ENCODE assay signal across 15 mouse cellular contexts in the genomic region with DNA sequence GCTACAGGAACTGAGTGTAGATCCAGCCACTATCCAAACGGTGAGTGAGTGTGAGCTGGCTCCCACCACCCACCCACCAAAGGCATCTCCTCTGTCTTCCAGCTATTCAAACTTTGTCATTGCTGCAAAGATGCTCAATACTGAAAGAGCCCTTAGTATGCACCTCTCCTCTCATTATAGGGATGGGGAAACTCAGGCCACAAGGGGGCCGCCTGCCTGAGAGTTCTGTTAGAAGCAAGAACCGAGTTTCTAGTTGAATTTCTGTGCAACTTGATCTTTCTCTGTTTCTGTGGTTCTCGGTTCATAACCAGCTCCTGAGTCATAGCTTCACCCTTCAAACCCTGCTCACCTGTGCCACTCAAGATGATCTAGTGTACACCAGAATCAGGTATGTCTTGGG. TPM values are rescaled to one million over a fixed set of nuclear protein-coding genes. Genes with fewer than 3 reads are reported as not detected.
DNase-seq lines count a peak whose midpoint lies in the region; ATAC-seq and TF ChIP-seq lines count a peak whose summit lies in the region.
"Had no signal": no experiment of that assay in that cellular context is flagged by ENCODE, and none has a peak within 500 bp of the region (broad histone marks: within the 10 kb centered on the region; RNA-seq: fewer than 3 reads in every experiment).

No protein-coding gene starts in this region.

- H3K4me1 ChIP-seq in hindbrain, embryonic 10.5 days (replicated peaks) = peaks cover 42% of the 10 kb centered on the region
- H3K4me1 ChIP-seq in hindbrain, embryonic 13.5 days (replicated peaks) = peaks cover 13% of the 10 kb centered on the region
- H3K4me1 ChIP-seq in liver, embryonic 14.5 days (replicated peaks; ENCODE audit: control insufficient read depth in 2 of 2, insufficient read depth in 2 of 2, low read length in 1 of 2) = peaks cover 17 to 18% of the 10 kb centered on the region in 2 experiments
- peaks cover 25% of the 10 kb centered on the region for H3K4me1 ChIP-seq in liver, embryonic 11.5 days (replicated peaks; ENCODE audit: control insufficient read depth, insufficient read depth, low read length)
- H3K4me1 ChIP-seq in embryonic facial prominence, embryonic 15.5 days = peaks cover 28% of the 10 kb centered on the region

- H3K9ac ChIP-seq in hindbrain, embryonic 13.5 days = no peak overlapping the region
- H3K9ac ChIP-seq in liver, embryonic 14.5 days (replicated peaks) = no peak overlapping the region
- no peak overlapping the region for H3K9ac ChIP-seq in liver, embryonic 11.5 days (ENCODE audit: low read depth, low read length)
- H3K9ac ChIP-seq in embryonic facial prominence, embryonic 15.5 days = no peak overlapping the region
- H3K9ac ChIP-seq: liver, embryonic 13.5 days had no signal

- no peak for ATAC-seq in hindbrain, embryonic 13.5 days (ENCODE audit: low FRiP score)
- ATAC-seq in liver, embryonic 14.5 days (ENCODE audit: insufficient read depth) = no peak
- ATAC-seq in liver, embryonic 11.5 days (replicated peaks; ENCODE audit: low FRiP score) = no peak
- ATAC-seq in embryonic facial prominence, embryonic 15.5 days (ENCODE audit: insufficient number of reproducible peaks, low FRiP score, low TSS enrichment, low read depth) = no peak
- ATAC-seq: forebrain, embryonic 13.5 days had no signal

- H3K27me3 ChIP-seq in hindbrain, embryonic 10.5 days (ENCODE audit: insufficient read depth, poor library complexity, severe bottlenecking) = peaks cover 100% of the 10 kb centered on the region
- H3K27me3 ChIP-seq in hindbrain, embryonic 13.5 days = peaks cover 99% of the 10 kb centered on the region
- peaks cover 20% of the 10 kb centered on the region for H3K27me3 ChIP-seq in liver, embryonic 14.5 days (ENCODE audit: control insufficient read depth, insufficient read depth, low read length)
- H3K27me3 ChIP-seq in liver, embryonic 11.5 days (replicated peaks; ENCODE audit: control insufficient read depth, insufficient read depth, low read length) = peaks cover 52% of the 10 kb centered on the region
- peaks cover 65% of the 10 kb centered on the region for H3K27me3 ChIP-seq in embryonic facial prominence, embryonic 15.5 days

- peak; percentile 24 for TF ChIP-seq CTCF in liver, embryonic 14.5 days (IDR thresholded peaks at IDR 0.05; ENCODE audit: low read depth)

- H3K4me2 ChIP-seq in hindbrain, embryonic 13.5 days = no peak overlapping the region
- no peak overlapping the region for H3K4me2 ChIP-seq in liver, embryonic 14.5 days (ENCODE audit: low read depth)
- H3K4me2 ChIP-seq in liver, embryonic 11.5 days = no peak overlapping the region
- peak overlapping the region; percentile 77; the same call in 1 of the 2 replicates for H3K4me2 ChIP-seq in embryonic facial prominence, embryonic 15.5 days (replicated peaks)

- H3K36me3 ChIP-seq in hindbrain, embryonic 10.5 days = no peaks in the 10 kb centered on the region
- H3K36me3 ChIP-seq in hindbrain, embryonic 13.5 days = no peaks in the 10 kb centered on the region
- H3K36me3 ChIP-seq in liver, embryonic 14.5 days (replicated peaks; ENCODE audit: control insufficient read depth, insufficient read depth, low read depth) = no peaks in the 10 kb centered on the region
- H3K36me3 ChIP-seq in liver, embryonic 11.5 days (ENCODE audit: control insufficient read depth, insufficient read depth, low read length) = no peaks in the 10 kb centered on the region
- no peaks in the 10 kb centered on the region for H3K36me3 ChIP-seq in embryonic facial prominence, embryonic 15.5 days
- H3K36me3 ChIP-seq: heart, embryonic 12.5 days; liver, embryonic 13.5 days had no signal

- DNase-seq in hindbrain, embryonic 10.5 days (ENCODE audit: low spot score) = no peak
- DNase-seq in liver, embryonic 14.5 days (ENCODE audit: low read depth in 3 of 3, low spot score in 3 of 3) = no peak
- DNase-seq in liver, embryonic 11.5 days (ENCODE audit: low spot score) = no peak
- peak; percentile 43 for DNase-seq in NIH3T3 (ENCODE audit: low read depth)
- no peak for DNase-seq in layer of hippocampus, postnatal 14 days (ENCODE audit: low spot score in 2 of 2)
- DNase-seq: adrenal gland, postnatal 14 days; gastrocnemius, postnatal 14 days; liver, embryonic 13.5 days; thymus, postnatal 25 days had no signal

- peak overlapping the region; percentile 53; the same call in 1 of the 2 replicates for H3K4me3 ChIP-seq in hindbrain, embryonic 10.5 days
- H3K4me3 ChIP-seq in hindbrain, embryonic 13.5 days = no peak overlapping the region
- H3K4me3 ChIP-seq in liver, embryonic 14.5 days (ENCODE audit: insufficient read depth in 1 of 2, low read depth in 2 of 2, low read length in 2 of 2) = no peak overlapping the region
- H3K4me3 ChIP-seq in liver, embryonic 11.5 days (ENCODE audit: low read depth, low read length) = no peak overlapping the region
- 0 out of 2 replicates have a peak overlapping the region, but pooled peaks have one; percentile 43 for H3K4me3 ChIP-seq in embryonic facial prominence, embryonic 15.5 days (replicated peaks)
- H3K4me3 ChIP-seq: liver, embryonic 13.5 days had no signal

- no peaks in the 10 kb centered on the region for H3K9me3 ChIP-seq in hindbrain, embryonic 10.5 days
- H3K9me3 ChIP-seq in hindbrain, embryonic 13.5 days = no peaks in the 10 kb centered on the region
- no peaks in the 10 kb centered on the region for H3K9me3 ChIP-seq in liver, embryonic 14.5 days (ENCODE audit: control insufficient read depth, low read length)
- H3K9me3 ChIP-seq in liver, embryonic 11.5 days (ENCODE audit: control insufficient read depth, low read length) = no peaks in the 10 kb centered on the region
- no peaks in the 10 kb centered on the region for H3K9me3 ChIP-seq in embryonic facial prominence, embryonic 15.5 days (replicated peaks)
- H3K9me3 ChIP-seq: forebrain, embryonic 13.5 days; heart, embryonic 12.5 days; liver, embryonic 13.5 days had no signal

- 41% methylated on average over 4 of the region's 4 CpGs for WGBS in hindbrain, embryonic 10.5 days
- 46% methylated on average over 4 of the region's 4 CpGs for WGBS in hindbrain, embryonic 13.5 days
- WGBS in liver, embryonic 14.5 days (ENCODE audit: insufficient replicate concordance) = 58% methylated on average over 4 of the region's 4 CpGs
- 59% methylated on average over 4 of the region's 4 CpGs for WGBS in liver, embryonic 11.5 days
- 39% methylated on average over 4 of the region's 4 CpGs for WGBS in embryonic facial prominence, embryonic 15.5 days

- TF ChIP-seq EP300 in liver, embryonic 14.5 days (IDR thresholded peaks at IDR 0.05; ENCODE audit: low read depth) = no peak

- no peak overlapping the region for H3K27ac ChIP-seq in hindbrain, embryonic 10.5 days
- H3K27ac ChIP-seq in hindbrain, embryonic 13.5 days = no peak overlapping the region
- H3K27ac ChIP-seq in liver, embryonic 14.5 days = no peak overlapping the region
- no peak overlapping the region for H3K27ac ChIP-seq in liver, embryonic 11.5 days (ENCODE audit: low read depth, low read length)
- no peak overlapping the region; the same call in 1 of the 2 replicates for H3K27ac ChIP-seq in embryonic facial prominence, embryonic 15.5 days (replicated peaks)
- H3K27ac ChIP-seq: forebrain, embryonic 13.5 days; hindbrain, embryonic 14.5 days; liver, embryonic 13.5 days; macrophage had no signal

RNA-seq across cellular contexts. Expression of a gene that starts 10.8 kb away (rescaled TPM):
- polyA plus RNA-seq in hindbrain, embryonic 10.5 days (2016; fragmentation: Nextera tagmentation; extraction: Ambion mirVana) = 1.2 and 1.6 TPM in 2 replicates
- 0.41 and 0.69 TPM in 2 replicates for polyA plus RNA-seq in hindbrain, embryonic 13.5 days (2015; fragmentation: Nextera tagmentation; extraction: Ambion mirVana)
- 0.52 and 0.56 TPM in 2 replicates for polyA plus RNA-seq in liver, embryonic 14.5 days (2012; rRNA removed)
- 0.48 and 0.80 TPM in 2 replicates for polyA plus RNA-seq in liver, embryonic 14.5 days (2014; fragmentation: Nextera tagmentation; extraction: Ambion mirVana)
- 0.39 and 0.52 TPM in 2 replicates for polyA plus RNA-seq in liver, embryonic 11.5 days (2014; fragmentation: Nextera tagmentation; extraction: Ambion mirVana)
- 39.7 and 40.2 TPM in 2 replicates for polyA plus RNA-seq in embryonic facial prominence, embryonic 15.5 days (2015; fragmentation: Nextera tagmentation; extraction: Ambion mirVana)
- under 1 TPM; 0.19 to 0.44 TPM for total RNA-seq in layer of hippocampus, postnatal 14 days (2021)
- polyA plus RNA-seq: macrophage had no signal

RNA-seq across cellular contexts. Expression of a gene that starts 11.5 kb away (rescaled TPM):
- polyA plus RNA-seq in hindbrain, embryonic 10.5 days (2016; fragmentation: Nextera tagmentation; extraction: Ambion mirVana) = 1.7 and 1.9 TPM in 2 replicates
- 1.9 and 2.0 TPM in 2 replicates for polyA plus RNA-seq in hindbrain, embryonic 13.5 days (2015; fragmentation: Nextera tagmentation; extraction: Ambion mirVana)
- 2.0 and 2.4 TPM in 2 replicates for polyA plus RNA-seq in liver, embryonic 14.5 days (2012; rRNA removed)
- polyA plus RNA-seq in liver, embryonic 14.5 days (2014; fragmentation: Nextera tagmentation; extraction: Ambion mirVana) = 1.2 and 1.5 TPM in 2 replicates
- polyA plus RNA-seq in liver, embryonic 11.5 days (2014; fragmentation: Nextera tagmentation; extraction: Ambion mirVana) = 2.2 and 3.5 TPM in 2 replicates
- 17.4 and 20.6 TPM in 2 replicates for polyA plus RNA-seq in embryonic facial prominence, embryonic 15.5 days (2015; fragmentation: Nextera tagmentation; extraction: Ambion mirVana)
- 10 to 100 TPM in 1 of 2 experiments, 1 to 10 TPM in 1; 5.3 to 10.2 TPM for total RNA-seq in layer of hippocampus, postnatal 14 days (2021)

RNA-seq across cellular contexts. Expression of a gene that starts 25.5 kb away (rescaled TPM):
- polyA plus RNA-seq in hindbrain, embryonic 10.5 days (2016; fragmentation: Nextera tagmentation; extraction: Ambion mirVana) = 82.8 and 87.8 TPM in 2 replicates
- 101 and 102 TPM in 2 replicates for polyA plus RNA-seq in hindbrain, embryonic 13.5 days (2015; fragmentation: Nextera tagmentation; extraction: Ambion mirVana)
- polyA plus RNA-seq in liver, embryonic 14.5 days (2012; rRNA removed) = 31.6 and 35.3 TPM in 2 replicates
- 36.4 and 38.7 TPM in 2 replicates for polyA plus RNA-seq in liver, embryonic 14.5 days (2014; fragmentation: Nextera tagmentation; extraction: Ambion mirVana)
- 73.5 and 74.2 TPM in 2 replicates for polyA plus RNA-seq in liver, embryonic 11.5 days (2014; fragmentation: Nextera tagmentation; extraction: Ambion mirVana)
- 79.1 and 87.8 TPM in 2 replicates for polyA plus RNA-seq in embryonic facial prominence, embryonic 15.5 days (2015; fragmentation: Nextera tagmentation; extraction: Ambion mirVana)
- total RNA-seq in layer of hippocampus, postnatal 14 days (2021) = 10 to 100 TPM; 78.2 to 78.4 TPM

RNA-seq across cellular contexts. Expression of a gene that starts 39.8 kb away (rescaled TPM):
- 0.32 and 0.35 TPM in 2 replicates for polyA plus RNA-seq in hindbrain, embryonic 10.5 days (2016; fragmentation: Nextera tagmentation; extraction: Ambion mirVana)
- 0.52 and 1.4 TPM in 2 replicates for polyA plus RNA-seq in hindbrain, embryonic 13.5 days (2015; fragmentation: Nextera tagmentation; extraction: Ambion mirVana)
- polyA plus RNA-seq in liver, embryonic 14.5 days (2012; rRNA removed) = 0.02 TPM in 1 of 2 replicates, not detected in the other
- not detected in 2 replicates for polyA plus RNA-seq in liver, embryonic 14.5 days (2014; fragmentation: Nextera tagmentation; extraction: Ambion mirVana)
- 0.17 TPM in 1 of 2 replicates, not detected in the other for polyA plus RNA-seq in liver, embryonic 11.5 days (2014; fragmentation: Nextera tagmentation; extraction: Ambion mirVana)
- polyA plus RNA-seq in embryonic facial prominence, embryonic 15.5 days (2015; fragmentation: Nextera tagmentation; extraction: Ambion mirVana) = 0.07 and 0.24 TPM in 2 replicates
- total RNA-seq in layer of hippocampus, postnatal 14 days (2021) = 1 to 10 TPM; 8.2 to 9.2 TPM
- total RNA-seq: gastrocnemius, postnatal 14 days had no signal
- polyA plus RNA-seq: liver, embryonic 13.5 days; macrophage had no signal

RNA-seq across cellular contexts. Expression of a gene that starts 40.2 kb away (rescaled TPM):
- 1.1 and 2.2 TPM in 2 replicates for polyA plus RNA-seq in hindbrain, embryonic 10.5 days (2016; fragmentation: Nextera tagmentation; extraction: Ambion mirVana)
- 0.78 and 2.5 TPM in 2 replicates for polyA plus RNA-seq in hindbrain, embryonic 13.5 days (2015; fragmentation: Nextera tagmentation; extraction: Ambion mirVana)
- 0.05 and 0.06 TPM in 2 replicates for polyA plus RNA-seq in liver, embryonic 14.5 days (2012; rRNA removed)
- polyA plus RNA-seq in liver, embryonic 14.5 days (2014; fragmentation: Nextera tagmentation; extraction: Ambion mirVana) = not detected in 2 replicates
- 0.70 and 0.77 TPM in 2 replicates for polyA plus RNA-seq in liver, embryonic 11.5 days (2014; fragmentation: Nextera tagmentation; extraction: Ambion mirVana)
- polyA plus RNA-seq in embryonic facial prominence, embryonic 15.5 days (2015; fragmentation: Nextera tagmentation; extraction: Ambion mirVana) = 8.8 and 9.3 TPM in 2 replicates
- total RNA-seq in layer of hippocampus, postnatal 14 days (2021) = 1 to 10 TPM; 2.6 to 4.8 TPM
- total RNA-seq: gastrocnemius, postnatal 14 days had no signal
- polyA plus RNA-seq: macrophage had no signal

Comparison
In these comparisons a context has a peak if more than half of its experiments do, and no peak if none do; other contexts are left out.
1. H3K4me3 ChIP-seq: peak in hindbrain, embryonic 10.5 days (single experiment) and embryonic facial prominence, embryonic 15.5 days (single experiment); none in hindbrain, embryonic 13.5 days (single experiment), liver, embryonic 14.5 days (0 of 2) and liver, embryonic 11.5 days (single experiment).
2. RNA of a gene that starts 10.8 kb away (polyA plus RNA-seq): 39.7 to 40.2 TPM in embryonic facial prominence, embryonic 15.5 days; 1.2 to 1.6 TPM in hindbrain, embryonic 10.5 days, 0.41 to 0.69 TPM in hindbrain, embryonic 13.5 days, 0.48 to 0.80 TPM in liver, embryonic 14.5 days and 0.39 to 0.52 TPM in liver, embryonic 11.5 days; every median in the first group is over 10 times any median in the second.